Mouse (Mus musculus) urinary bladder, postnatal 10 days (tissue): ENCODE results near the gene Acod1.

Experiments
- DNase-seq: peaks from one replicate; pipeline ENCODE4 v3.0.0; 2022; ENCODE audit warnings: low spot score

Gene Acod1

GRCm38 (mm10) chr14:103046677-103047076 lies at the start of gene Acod1:
Gene Acod1 (plus strand): TSS chr14:103046977.
- DNase-seq: no peak

DNA sequence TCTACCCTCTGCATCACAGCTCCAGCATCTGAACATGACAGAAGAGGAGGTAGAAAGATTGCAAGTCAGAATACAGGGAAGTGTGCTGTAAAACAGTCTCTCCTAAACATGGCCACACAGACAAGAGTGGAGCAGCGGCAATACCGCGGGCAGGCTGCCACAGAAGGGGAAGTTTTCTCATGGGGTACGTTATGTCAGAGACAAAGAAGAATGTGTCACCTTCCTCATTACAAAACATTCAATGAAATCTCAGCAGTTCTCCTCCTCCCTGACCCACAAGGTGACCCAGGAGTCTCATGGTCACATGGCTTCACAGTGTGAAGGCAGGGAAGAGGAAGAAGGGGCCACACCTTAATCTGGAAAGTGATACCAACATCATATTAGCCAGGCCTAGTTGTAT lies 39.0 kb upstream of the Acod1 start:
- no peak for DNase-seq

DNA sequence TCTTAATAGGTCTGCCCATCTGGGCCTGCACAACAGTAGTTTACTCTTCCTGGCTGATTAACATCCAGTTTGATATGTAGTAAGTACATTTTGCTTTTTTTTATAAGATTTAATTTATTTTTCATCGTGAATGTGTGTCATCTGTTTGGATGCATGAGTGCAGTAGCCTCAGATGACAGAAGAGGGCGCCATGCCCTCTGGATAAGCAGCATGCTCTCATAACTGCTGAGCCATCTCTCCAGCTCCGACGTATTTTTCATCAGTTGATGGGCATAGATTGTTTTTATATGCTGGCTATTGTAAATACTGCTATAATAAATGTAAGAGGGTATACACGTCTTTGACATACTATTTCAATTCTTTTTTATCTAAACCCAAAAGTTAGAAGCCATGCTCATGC lies 35.0 kb upstream of the Acod1 start:
- no peak for DNase-seq

GRCm38 (mm10) chr14:103012563-103013150 lies 34.1 kb upstream of the Acod1 start:
- DNase-seq: no peak

DNA sequence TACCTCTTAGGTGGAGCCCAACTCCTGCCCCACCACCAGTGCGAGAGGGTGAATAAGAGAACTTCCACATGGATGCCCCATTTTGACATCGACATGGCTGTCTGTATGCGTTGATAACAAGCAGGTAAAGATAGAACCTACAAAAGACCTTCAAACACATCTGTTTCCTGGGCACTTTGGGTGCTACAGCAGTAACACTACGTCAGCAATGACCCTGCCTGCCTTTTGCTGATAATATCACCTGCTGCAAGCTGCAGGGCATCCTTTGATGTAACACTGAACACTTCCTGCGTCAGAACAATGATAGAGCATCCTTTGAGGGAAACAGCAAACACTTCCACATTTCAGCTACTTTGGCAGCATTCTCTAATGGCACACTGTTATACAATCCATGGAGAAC lies 29.8 kb upstream of the Acod1 start:
- DNase-seq: no peak

DNA sequence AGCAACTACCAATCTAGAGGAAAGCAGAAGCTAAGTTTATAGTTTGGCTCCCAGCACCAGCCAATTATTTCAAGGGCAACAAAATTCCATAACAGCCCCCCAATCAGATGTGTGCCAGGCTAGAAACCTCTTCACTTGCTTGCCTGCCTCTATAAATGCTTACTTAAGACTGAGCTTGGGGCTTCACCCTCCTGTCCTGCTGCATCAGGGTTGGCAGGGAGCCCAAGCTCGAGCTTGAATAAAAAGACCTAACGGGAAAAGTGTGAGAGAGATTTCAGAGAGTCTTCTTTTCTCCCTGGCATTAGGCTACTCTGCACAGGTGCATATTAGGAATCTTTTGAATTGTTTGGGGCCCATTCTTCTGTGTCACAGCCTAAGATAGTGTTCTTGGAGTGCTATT lies 26.7 kb upstream of the Acod1 start:
- no peak for DNase-seq

GRCm38 (mm10) chr14:103029203-103029602 lies 17.6 kb upstream of the Acod1 start:
- DNase-seq: no peak

DNA sequence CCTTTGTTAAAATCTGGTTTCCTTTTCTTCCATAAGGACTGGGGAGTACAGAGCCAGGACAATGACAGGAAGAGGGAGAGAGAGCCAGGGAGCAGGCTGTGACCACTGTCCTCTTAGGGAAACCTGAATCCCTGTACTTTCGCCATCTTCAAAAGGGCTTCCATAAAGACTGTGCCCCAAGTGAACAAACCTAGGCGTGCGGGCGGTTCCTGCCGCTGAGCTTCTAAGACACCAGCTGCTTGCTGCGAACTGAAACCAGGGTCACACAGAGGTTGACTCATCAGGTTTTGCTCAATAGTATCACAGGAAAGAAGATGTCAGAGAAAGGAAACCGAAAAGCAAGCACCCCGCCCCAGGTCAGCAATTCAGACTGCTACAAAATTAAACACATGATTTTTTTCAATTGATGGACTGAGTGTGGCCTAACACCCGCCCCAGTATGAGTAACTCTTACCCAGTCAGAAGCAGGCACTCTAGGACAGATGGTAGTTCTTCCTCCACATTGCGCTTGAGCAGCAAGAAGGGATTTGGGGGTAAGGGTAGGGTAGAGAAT lies 13.4 kb upstream of the Acod1 start:
- no peak for DNase-seq

- DNase-seq: no peak
These were observed 12.7 kb upstream of the Acod1 start for GRCm38 (mm10) chr14:103034076-103034475.

GRCm38 (mm10) chr14:103037016-103037415 lies 9.8 kb upstream of the Acod1 start:
- no peak for DNase-seq

- no peak for DNase-seq
These were observed 1.7 kb downstream of the Acod1 start for GRCm38 (mm10) chr14:103048292-103049086.

- DNase-seq: no peak
These were observed 4.5 kb downstream of the Acod1 start for GRCm38 (mm10) chr14:103051159-103051769.

- no peak for DNase-seq
These were observed 8.0 kb downstream of the Acod1 start for GRCm38 (mm10) chr14:103054731-103055130.

GRCm38 (mm10) chr14:103056601-103057000 lies 9.8 kb downstream of the Acod1 start:
- no peak for DNase-seq

DNA sequence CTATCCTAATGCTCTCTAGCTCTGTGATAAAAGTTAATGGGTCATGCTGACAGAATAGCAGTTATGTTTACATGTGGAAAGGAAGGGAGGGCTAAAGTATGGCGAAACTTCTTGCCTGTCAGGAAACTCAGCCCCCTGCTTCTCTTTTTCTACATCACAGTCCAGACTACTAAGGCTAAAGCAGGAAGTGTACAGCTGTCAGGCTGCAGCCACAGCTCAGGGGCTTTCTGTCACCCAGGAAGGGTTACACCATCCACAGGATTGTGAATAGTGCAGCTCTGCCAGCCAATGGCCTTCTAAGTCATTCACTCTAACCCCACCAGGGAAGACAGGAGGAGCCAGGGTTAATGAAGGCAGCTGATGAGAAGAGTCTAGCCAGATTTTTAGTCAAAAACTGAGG lies 12.2 kb downstream of the Acod1 start:
- no peak for DNase-seq

DNA sequence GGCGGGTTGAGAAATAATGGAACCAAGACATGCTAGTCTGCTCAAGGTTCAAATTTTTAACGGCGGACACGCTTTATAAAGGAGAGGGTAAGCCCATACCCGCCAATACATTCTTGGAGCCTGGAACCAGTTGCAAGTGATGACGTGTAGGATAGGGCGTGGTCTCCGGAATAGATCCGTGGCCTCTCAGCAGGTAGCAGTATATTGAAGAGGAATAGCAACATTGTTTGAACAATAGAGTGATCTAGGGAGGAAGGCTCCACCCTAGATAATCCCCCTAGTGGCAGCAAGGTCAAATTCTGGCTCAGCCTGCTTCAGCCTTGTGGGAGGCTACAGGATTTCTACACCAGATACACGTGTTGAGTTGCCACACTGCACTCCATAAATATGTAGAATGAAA lies 12.7 kb downstream of the Acod1 start:
- no peak for DNase-seq

DNA sequence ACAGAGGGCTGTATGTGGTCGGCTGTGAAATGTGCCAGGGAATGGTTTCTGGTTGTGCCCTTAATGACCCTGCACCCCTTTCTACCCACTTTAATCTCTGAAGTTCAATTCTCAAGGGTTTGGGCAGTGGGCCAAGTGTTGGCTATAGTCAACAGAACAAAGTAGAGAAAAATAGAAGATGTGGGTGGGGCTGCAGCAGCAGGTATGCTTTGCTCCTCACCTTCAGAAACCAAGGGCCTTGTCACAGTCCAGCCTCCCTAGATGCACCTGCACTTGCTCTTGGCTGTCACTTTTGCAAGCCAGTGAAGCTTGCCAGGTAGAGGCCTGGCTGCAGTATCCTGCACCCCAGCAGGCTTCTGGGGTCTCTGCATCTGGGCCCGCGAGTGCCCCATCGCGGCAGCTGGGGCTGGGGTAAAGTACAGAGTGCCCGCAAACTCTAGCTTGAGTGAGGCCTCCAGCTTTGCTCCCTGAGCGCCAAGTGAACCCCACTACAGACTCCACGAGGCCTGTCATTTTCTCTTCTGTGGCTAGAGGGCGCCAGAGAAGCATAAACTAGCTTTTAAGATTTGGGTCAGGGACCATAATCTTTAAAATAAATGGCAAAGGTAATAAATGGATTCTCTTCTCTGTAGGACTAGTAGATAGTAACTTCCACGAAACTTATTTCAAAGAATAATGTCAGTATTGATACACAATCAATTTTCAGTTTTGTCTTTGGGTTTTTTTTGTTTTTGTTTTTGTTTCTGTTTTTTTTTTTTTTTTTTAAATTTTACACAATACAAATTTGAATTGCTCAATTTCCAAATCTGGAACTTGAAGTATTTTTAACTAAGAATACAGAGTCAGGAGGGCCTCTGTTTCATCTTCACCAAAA lies 18.8 kb downstream of the Acod1 start:
- no peak for DNase-seq

- no peak for DNase-seq
These were observed 22.7 kb downstream of the Acod1 start for GRCm38 (mm10) chr14:103069465-103069863.

GRCm38 (mm10) chr14:103069864-103070611 lies 23.3 kb downstream of the Acod1 start, which contains the start of gene Cln5:
Gene Cln5 (plus strand): TSS chr14:103070216.
- peak; percentile 69 for DNase-seq

- no peak for DNase-seq
These were observed 24.0 kb downstream of the Acod1 start for GRCm38 (mm10) chr14:103070790-103071189.

DNA sequence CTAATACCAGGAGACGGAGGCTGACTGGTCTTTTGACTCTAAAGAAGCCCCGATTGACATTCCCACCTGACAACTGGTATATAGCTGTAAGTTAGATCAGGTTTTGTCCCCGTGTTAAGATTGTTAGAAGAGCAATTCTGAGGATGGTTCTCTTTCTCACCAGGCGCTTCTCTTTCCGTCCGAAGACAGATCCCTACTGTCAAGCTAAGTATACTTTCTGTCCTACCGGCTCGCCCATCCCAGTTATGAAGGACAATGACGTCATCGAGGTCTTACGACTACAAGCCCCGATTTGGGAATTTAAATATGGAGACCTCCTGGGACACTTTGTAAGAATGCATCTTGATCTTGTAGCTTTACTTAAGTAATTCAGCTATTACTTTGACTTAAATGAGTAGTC lies 24.7 kb downstream of the Acod1 start:
- no peak for DNase-seq
